Mouse (Mus musculus) left cerebral cortex, adult 8-10 months (tissue): ENCODE results near the gene Olfr411. TPM values are rescaled to one million over a fixed set of nuclear protein-coding genes. Genes with fewer than 3 reads are reported as not detected.

Experiments
- DNase-seq, 2 experiments: peaks; one replicate each; pipeline ENCODE4 v3.0.0; 2022; ENCODE audit warnings: low spot score in 2 of 2
- total RNA-seq, 4 experiments: library from RNA; stranded (reverse); gene quantifications; 2 replicates each; pipeline ENCODE4 v1.2.4; 2022

Gene Olfr411
- total RNA-seq: not detected

- DNase-seq: no peak
These were observed at the start of gene Olfr411 for GRCm38 (mm10) chr11:74352550-74352949. Gene Olfr411 (minus strand): TSS chr11:74352650.

GRCm38 (mm10) chr11:74402126-74402525, 49.7 kb upstream of the Olfr411 start:
- no peak for DNase-seq

- DNase-seq: no peak
These were observed 43.1 kb upstream of the Olfr411 start for GRCm38 (mm10) chr11:74395583-74395982.

GRCm38 (mm10) chr11:74393489-74393888, 41.0 kb upstream of the Olfr411 start:
- no peak for DNase-seq

DNA sequence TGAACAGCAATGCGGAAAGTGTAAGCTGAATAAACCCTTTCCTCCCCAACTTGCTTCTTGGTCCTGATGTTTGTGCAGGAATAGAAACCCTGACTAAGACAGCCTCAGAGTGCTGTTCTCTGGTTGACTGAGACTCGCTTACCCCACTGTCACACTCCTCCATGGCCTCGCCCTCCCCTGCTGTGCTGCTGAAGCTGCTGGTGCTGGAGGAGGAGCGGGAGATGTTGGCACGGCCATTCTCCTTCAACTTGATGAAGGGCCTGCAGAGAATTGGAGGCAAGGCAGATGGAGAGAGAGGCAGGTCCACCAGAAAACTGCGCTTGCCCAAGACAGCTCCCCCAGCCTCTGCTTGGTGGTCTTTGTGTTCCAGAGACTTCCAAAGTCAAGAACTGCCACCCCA, 40.5 kb upstream of the Olfr411 start:
- no peak for DNase-seq

- no peak for DNase-seq
These were observed 39.4 kb upstream of the Olfr411 start for GRCm38 (mm10) chr11:74391899-74392298.

- DNase-seq: no peak
These were observed 34.8 kb upstream of the Olfr411 start for GRCm38 (mm10) chr11:74387203-74387602.

DNA sequence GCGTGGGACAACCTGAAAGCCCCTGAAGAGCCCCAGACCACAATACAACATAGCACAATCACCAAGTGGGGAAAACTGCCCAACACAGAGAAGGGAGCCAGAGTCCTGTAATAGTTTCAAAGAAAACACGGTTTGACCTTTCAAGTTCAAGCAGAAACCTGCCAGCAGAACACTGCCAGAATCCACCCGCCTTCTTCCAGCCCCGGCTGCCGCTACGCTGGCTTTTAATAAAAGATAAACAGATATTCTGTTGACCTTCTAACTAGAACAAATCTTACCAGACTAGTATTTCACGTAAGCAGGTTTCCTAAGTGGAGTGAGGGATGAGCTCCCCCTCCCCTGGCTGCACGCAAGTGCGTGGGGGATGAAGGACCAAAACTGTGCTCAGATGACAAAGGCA, 33.2 kb upstream of the Olfr411 start:
- no peak for DNase-seq

- no peak for DNase-seq
These were observed 26.9 kb upstream of the Olfr411 start for GRCm38 (mm10) chr11:74379166-74379873.

DNA sequence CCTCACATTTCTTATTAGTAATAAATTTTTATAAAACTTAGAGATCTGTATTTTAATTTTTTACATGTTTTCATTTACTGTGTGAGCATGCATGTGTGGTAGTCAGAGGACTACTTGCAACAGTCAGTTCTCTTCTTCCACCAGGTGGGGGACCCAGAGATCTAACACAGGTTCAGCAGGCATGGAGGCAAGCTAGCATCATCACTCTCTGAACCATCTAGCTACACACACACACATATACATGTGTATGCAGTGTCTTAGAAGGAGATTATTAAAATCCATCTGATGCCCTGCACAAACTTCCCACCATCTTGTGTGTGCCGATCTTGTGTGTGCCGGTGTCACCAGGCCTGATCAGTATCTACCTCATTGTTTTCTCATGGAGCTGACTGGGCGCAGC, 24.4 kb upstream of the Olfr411 start:
- peak in 1 of 2 experiments; percentile 52 for DNase-seq

DNA sequence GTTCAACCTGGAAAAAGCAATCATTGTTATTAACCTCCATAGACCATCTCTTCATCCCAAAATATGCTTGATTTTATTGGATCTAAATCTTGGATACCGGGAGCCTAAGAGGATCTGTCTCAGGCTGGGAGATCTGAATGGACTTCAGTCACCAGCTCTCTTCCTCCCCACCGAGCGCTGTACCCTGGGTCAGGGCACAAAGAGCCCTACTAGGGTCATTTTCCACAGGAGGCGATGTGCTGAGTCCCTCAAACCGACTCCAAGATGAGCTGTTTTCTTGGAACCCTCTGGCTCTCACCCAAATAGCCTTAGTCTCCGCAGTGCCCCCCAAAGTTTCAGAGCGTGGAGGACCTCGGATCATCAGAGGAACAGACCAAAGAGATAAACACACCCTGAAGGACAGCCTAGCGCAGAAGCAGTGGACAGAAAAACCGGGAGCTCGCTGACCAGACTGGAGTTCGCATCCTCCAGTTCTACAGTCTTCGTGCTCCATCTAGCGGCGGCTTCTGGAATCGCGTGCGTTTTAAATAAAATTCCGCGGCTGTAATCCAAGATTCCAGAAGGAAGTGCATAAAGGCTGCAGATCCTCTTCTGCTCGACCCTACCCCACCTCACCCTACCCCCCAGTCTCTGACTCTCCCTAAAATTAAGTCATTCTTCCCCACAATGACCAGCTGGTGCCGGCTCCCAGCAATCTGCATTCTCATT, 19.1 kb upstream of the Olfr411 start:
- peak in 1 of 2 experiments; percentile 88 for DNase-seq

DNA sequence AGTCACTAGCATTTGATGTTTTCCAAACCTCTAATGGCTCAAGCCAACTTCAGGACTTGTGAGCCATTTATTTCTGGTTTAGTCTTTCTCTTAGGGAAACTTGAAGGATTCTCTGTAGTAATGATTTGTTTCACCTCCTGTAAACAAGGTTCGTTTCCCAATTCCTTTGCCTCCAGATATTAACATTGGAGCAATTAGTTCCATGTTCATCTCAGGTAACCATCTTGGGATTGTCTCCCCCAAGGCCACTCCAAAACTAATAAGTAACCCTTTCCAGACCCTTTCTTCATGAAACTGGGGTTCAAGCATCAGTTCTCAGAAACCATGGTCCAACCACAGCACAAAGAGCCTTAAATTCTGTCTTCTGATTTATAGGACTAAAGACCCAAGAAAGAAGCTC, 9.3 kb upstream of the Olfr411 start, which contains the start of gene Olfr412:
Olfr412 (plus strand) TSS at position 301 of the 400 bp plus-strand sequence.
- DNase-seq: no peak

DNA sequence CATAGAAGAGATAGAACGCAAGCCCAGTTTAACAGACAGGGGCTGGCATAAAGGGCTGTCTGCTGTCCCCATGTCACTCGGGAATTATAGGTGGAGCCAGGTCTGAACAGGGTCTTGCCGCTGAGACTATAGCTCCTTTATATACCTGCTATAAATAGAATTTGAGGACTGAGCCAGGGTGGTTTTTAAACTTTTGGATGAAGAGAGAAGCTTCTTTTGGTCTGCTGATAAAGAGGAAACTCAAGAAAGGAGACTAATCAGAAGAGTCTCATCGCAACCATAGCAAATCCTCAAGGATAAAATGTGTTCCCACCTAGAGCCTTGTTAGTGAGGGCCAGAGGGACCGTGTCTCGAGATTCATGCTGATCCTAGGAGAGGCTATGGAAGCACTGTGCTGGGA, 14.5 kb downstream of the Olfr411 start, which contains the start of gene Olfr410:
Olfr410 (minus strand) TSS at position 101 of the 400 bp plus-strand sequence.
- no peak for DNase-seq

DNA sequence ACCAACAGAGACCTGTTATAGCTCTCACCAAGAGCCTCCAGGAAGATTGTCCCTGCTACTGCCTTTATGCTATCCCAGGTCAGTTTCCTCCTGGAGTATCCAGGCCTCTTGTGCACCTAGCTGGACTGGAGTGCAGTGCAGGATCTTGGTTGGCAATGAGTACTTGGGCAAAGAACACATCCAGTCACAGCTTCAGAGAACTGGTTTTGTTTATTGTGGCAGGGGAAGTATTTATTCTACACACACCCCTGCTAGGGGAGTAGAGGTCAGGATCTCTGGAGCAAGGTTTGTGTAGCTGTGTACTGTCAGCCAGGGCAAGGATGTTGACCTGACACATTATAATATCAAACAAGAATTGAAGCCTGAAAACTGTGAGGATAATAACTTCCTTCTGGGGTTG, 23.7 kb downstream of the Olfr411 start:
- no peak for DNase-seq

DNA sequence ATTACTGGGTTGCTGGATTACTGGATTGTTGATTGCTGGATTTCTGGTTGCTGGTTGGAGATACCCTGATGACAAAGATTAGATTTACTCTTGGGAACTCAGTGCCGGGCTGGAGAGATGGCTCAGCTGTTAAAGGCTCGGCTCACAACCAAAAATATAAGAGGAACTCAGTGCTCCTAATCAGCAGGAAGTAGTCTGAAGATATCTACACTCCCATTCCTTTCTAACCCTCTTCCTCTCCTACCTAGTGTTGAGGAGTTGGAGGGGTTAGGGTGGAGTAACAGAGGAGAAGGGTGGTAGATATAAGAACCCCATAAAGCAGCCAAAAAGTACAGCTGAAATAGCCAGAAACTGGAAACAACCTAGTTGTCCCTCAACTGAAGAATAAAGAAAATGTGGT, 26.4 kb downstream of the Olfr411 start:
- DNase-seq: no peak

Other genes starting within 250 kb of the Olfr411 start
- gene Olfr401, start 238.9 kb downstream of the Olfr411 start, total RNA-seq: not detected
- not detected for gene Olfr402, start 199.1 kb downstream of the Olfr411 start, total RNA-seq
- gene Olfr403, start 166.4 kb downstream of the Olfr411 start, total RNA-seq: not detected
- not detected for gene Olfr43, start 141.3 kb downstream of the Olfr411 start, total RNA-seq
- not detected for gene Olfr406, start 92.8 kb downstream of the Olfr411 start, total RNA-seq
- gene Olfr59, start 68.9 kb downstream of the Olfr411 start, total RNA-seq: not detected
- gene Olfr410, start 14.6 kb downstream of the Olfr411 start, total RNA-seq: not detected
- not detected for gene Olfr412, start 9.4 kb upstream of the Olfr411 start, total RNA-seq